Mouse (Mus musculus): ENCODE results near the gene Sdhaf4.
"Not testable (repeated sequence)": the region's sequence is repeated elsewhere in the genome, so short reads cannot be mapped to it uniquely, and the experiment has no call there.

Gene Sdhaf4

GRCm38 (mm10) chr1:24005070-24005804 lies at the start of gene Sdhaf4:
Sdhaf4 (minus strand) TSS chr1:24005656.
- peak; percentile 90 for DNase-seq

DNA sequence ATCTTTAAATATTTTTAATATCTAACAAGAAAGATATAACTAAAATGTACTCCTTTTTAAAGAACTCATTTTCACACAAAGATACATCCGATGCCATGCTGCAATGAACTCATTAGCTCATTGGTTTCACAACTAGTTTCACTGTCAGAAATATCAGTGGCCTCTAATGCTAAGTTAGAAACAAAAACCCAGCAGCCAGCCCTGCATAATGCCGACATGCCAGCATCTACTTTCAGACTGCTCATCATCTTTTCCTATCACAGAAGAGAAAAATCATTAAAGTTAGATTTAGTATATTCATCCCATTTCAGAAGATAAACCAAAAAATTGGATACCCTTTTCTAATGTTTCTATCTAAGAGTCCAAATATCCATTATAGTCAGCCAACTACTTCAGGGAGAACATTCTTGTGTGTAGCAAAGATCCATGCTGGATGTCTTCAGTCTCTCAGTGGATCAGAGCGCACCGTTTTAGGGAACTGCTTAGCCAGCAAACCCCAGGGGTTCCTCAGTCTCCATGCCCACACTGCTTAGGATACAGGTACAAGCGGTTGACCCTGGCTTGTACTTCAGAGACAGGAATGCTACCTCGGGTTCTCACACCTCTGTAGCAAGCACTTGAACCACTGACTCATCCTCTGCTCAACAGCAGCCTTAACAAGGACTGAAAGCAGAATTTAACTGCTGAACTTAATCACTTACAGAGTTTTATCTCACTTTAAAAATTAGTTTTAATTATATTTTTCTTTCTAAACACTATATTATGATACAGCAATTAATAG lies 41.5 kb upstream of the Sdhaf4 start:
- DNase-seq = no peak

- DNase-seq = no peak
Measured at GRCm38 (mm10) chr1:24045627-24046026, 40.2 kb upstream of the Sdhaf4 start.

- no peak for DNase-seq
Measured at GRCm38 (mm10) chr1:24043007-24043406, 37.6 kb upstream of the Sdhaf4 start.

- no peak for DNase-seq
Measured at GRCm38 (mm10) chr1:24033759-24034423, 28.4 kb upstream of the Sdhaf4 start.

DNA sequence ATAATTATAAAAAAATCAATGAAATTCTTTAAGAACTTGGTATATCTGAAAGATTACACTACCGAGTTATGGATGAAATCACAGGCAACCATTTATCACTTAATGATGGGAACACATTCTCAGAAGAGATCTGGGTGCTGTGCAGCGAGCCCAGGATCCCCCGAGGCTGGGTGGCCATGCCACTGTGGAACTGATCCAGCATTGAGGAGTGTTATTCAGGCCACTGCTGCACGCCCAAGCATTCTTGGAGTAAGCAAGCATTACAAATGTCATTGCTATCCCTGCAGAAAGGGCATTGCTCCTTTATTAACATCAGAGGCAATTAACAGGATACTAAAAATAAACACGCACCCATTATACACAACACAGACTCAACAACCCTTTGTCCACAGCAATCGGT lies 5.4 kb upstream of the Sdhaf4 start:
- DNase-seq = peak; percentile 12

DNA sequence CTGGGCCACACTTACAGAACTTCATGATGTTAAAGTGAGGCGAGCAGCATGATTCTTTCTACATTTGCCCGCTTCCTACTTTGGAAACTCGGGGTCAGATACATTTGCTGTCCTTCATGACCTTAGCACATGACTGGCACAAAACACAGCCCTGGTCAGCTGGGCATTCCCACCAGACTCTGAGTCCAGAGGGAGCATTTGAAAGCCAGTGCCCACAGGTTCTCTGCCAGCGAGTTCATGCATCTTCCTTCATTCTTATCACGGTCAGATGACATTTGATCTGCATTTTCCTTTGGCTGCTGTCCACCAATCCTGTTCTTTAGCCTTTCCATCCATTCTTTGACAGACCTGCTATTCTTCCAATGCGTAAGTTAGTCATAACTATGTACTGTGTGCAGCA lies 4.6 kb upstream of the Sdhaf4 start:
- no peak for DNase-seq

GRCm38 (mm10) chr1:24007621-24008020 lies 2.2 kb upstream of the Sdhaf4 start:
- DNase-seq = no peak

DNA sequence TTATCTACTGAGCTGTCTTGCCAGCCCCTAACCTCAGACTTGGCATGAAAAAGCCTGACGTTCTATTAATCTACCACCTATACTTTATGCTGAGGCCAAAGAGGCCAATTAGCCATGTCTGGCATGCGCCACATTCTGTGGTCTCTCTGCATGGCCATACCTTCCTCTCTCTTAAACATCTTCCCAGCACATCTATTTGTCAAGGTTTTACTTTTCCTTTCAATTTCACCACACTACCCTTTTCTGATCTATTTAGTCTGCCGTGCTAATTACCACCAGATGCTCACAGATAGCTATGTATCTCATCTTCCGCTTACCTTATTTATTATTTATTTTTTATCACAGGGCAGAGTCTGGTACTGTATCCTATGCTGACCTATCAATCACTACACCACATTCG lies 6.1 kb downstream of the Sdhaf4 start:
- no peak for DNase-seq

DNA sequence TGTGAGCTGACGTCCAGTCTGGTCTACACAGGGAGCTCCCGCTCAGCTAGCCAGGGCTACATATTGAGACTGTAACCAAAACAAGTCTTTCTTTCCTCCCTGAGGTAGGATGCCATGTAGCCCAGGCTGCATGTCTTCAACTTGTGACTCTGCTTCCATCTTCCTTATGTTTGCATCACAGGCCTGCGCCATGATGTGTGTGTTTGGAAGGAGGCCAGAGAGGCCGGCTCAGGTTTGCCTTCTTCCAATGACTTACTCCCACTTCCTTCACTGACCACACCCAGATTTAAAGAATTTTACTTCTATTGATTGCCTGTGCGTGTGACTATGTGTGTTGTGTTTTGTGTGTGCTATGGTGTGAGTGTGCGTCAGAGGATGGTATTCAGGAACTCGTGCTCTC lies 6.6 kb downstream of the Sdhaf4 start:
- DNase-seq = no peak

DNA sequence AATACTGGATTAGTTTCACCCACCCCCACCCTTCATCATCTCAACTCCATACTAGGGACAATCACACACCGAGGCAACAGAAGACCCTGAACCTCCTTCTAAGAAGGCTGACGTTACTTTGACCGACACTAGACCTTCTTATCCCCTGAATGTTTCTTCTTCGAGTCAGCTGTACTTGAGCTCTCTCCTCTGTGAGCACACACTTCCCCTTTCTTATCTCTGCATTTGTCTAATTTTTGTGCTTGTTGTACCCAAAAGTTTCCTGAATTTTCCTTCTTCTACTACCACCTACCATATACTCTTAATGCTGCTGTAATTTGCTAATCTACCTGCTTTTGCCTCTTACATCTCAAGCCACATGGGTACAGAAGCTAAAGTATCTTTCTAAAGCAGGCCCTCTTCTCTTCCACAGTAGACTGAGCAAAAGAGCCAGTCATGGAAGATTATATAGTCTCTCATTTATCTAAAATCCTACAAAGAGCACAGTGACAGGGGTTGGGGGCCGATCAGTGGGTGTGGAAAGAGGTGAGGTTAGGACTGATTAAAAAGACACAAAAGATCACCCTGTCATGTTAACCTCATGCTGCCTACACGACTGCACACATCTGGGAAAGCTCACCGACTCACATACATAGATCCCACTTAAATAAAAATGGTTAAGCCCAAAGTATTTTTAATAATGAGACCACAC lies 7.2 kb downstream of the Sdhaf4 start:
- DNase-seq = no peak

DNA sequence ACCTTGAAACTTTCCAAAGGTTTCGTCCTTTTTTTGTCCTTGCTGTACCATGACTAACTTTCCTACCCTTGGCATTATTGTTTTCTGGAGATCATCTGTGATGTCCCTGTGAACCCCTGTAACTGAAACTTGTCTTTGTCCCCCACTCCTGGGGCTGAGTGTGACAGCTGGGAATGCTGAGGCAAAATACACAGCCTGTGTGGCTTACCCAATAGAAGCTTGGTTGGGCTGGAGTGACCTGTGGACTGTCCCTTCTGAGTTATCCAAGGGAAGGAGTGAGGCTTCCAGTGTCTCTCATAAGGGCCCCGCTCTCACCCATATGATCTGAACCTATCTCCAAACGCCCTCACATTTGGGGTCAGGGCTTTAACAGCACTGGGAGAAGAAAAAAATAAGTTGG lies 8.0 kb downstream of the Sdhaf4 start:
- DNase-seq = no peak

- DNase-seq = no peak
Measured at GRCm38 (mm10) chr1:23995420-23995819, 10.0 kb downstream of the Sdhaf4 start.

- DNase-seq = no peak
Measured at GRCm38 (mm10) chr1:23983118-23983517, 22.3 kb downstream of the Sdhaf4 start.

DNA sequence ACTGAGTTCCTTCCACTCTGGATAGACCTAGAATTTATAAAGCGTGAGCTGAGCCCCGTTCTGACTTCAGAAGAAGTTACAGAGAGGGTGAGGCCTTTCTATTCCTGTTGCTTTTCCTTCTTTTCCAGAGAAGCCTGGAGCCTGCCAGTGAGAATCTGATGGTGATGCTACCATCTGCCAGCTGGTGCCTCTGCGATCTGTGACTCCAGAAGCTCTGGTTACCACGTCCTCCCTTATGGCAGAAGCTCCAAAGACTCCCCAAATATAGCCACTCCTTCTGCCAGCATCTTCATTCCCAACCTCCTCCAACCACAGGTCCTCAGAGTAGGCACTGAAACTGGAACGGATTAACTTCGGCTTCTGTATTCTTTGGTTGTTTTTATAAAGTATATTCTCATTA lies 27.2 kb downstream of the Sdhaf4 start:
- DNase-seq = no peak

- not testable (repeated sequence) for DNase-seq
Measured at GRCm38 (mm10) chr1:23971159-23971558, 34.3 kb downstream of the Sdhaf4 start.

GRCm38 (mm10) chr1:23968027-23968725 lies 37.3 kb downstream of the Sdhaf4 start:
- DNase-seq = no peak

DNA sequence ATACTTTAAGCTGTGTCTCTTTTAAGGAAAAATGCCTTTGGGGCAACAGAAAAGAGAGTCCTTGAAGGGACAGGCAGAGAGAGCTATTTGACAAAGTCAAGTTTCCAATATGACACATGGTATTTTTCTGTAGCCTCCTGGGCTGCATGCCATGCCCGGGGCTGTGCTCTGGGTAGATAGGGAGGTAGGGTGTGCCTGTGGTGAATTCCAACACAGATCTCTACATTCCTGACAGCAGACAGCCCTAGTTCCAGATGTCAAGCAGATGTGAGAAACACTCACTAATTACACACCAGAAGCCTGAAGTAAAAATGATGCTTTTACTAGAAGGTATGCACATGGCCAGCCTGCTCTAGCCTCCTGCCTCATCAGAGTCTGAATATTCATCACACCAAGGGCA lies 39.2 kb downstream of the Sdhaf4 start:
- DNase-seq = no peak

DNA sequence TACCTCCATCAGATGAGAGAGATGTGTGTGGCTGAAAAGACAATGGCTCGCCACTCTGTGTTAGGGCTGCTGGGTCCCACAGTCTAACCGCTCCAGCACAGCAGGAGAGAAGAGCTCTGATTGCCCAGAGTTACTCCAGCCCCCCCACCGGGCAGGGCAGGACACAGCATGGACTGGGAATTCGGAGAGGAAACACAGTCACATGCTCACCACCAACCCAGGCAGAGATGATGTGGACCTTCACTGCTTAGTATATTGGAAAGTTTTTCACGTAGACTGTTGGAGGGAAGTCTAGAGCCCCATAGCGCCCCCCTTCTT lies 46.1 kb downstream of the Sdhaf4 start:
- DNase-seq = no peak

- no peak for DNase-seq
Measured at GRCm38 (mm10) chr1:23958668-23959414, 46.6 kb downstream of the Sdhaf4 start.

GRCm38 (mm10) chr1:23958101-23958500 lies 47.4 kb downstream of the Sdhaf4 start:
- no peak for DNase-seq

DNA sequence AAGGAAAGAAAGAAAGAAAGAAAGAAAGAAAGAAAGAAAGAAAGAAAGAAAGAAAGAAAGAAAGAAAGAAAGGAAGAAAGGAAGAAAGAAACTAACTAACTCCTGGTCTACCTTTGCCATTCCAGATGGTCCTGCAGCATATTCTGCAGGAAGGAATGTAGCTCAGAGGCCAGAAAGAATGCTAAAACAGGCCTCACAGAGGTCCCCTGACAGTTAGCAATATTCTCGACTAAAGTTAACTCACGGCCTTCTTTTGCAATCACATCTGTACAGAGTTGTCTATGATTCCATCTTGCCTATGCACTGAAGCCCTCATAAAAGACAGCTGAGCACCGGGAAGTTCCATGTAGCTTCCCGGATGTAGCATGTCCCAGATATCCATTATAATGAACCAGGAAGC lies 49.9 kb downstream of the Sdhaf4 start:
- no peak for DNase-seq

All from kidney, adult 11 months (tissue).